Mouse (Mus musculus): ENCODE measurements at regions not wholly inside any gene's neighbourhood (a gene's known extent, or its start where the extent isn't known, plus 50 kb on each side); places are given as distances from the start of the nearest gene placed in this dataset.

DNA sequence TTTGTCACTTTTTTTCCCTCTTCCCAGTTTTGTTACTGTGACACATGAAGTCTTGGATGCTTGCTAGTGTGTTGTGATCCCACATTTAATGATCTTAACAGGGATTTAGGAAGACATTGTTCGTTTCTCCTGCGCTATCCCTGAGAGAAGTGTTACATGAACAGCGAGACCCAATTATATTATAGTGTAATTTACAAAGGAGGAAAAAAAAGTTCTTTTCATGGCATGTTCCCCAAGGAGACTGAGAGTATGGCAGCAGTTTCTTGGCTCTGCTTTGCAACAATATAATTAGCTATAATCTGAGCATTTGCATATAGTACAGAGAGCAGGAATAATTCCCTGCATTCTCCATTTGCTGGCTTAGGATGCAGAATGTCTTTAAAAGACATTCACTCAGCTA, 168.6 kb downstream of the Insc start:
- TF ChIP-seq POLR2A (IDR thresholded peaks at IDR 0.05; ENCODE audit: control insufficient read depth, extremely low read depth, insufficient read depth, low read length, poor library complexity) (no peak), CTCF (IDR thresholded peaks at IDR 0.05; ENCODE audit: borderline replicate concordance, control insufficient read depth, extremely low read depth, insufficient read depth, low read length, poor library complexity) (no peak)
- H3K27me3 ChIP-seq (ENCODE audit: control insufficient read depth, insufficient read depth, low read length), result no peaks in the 10 kb centered on the region
- no peak for DNase-seq
- no peaks in the 10 kb centered on the region for H3K36me3 ChIP-seq (ENCODE audit: control insufficient read depth, insufficient read depth, low read length)
- no peaks in the 10 kb centered on the region for H3K4me1 ChIP-seq (replicated peaks; ENCODE audit: control insufficient read depth, insufficient read depth, low read length)
- H3K4me3 ChIP-seq (ENCODE audit: control insufficient read depth, insufficient read depth, low read length), result no peak overlapping the region
- 95% methylated on average over 3 of the region's 3 CpGs for WGBS
- H3K27ac ChIP-seq (ENCODE audit: control insufficient read depth, insufficient read depth, low read length), result no peak overlapping the region

DNA sequence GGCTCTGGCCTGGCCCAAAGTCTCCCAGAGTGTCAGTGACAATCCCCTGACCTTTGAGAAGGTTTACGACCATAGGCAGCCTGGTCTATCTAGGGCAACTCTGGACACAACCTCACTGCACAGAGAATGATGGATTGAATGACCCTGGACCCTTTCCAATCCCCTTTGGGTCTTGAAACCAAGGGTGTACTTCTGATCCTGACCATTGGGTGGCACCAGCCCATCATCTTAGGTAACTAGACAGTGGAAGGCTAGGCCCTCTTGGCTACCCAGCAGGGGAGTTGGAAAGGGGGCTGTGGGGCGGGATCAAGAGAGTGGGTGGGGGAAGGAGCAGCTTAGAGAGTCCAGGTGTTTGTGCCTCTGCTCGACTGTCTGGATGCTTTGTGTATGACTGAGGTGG, 178.7 kb downstream of the Insc start:
- no peaks in the 10 kb centered on the region for H3K4me1 ChIP-seq (replicated peaks; ENCODE audit: control insufficient read depth, insufficient read depth, low read length)
- no peak overlapping the region for H3K4me3 ChIP-seq (ENCODE audit: control insufficient read depth, insufficient read depth, low read length)
- no peaks in the 10 kb centered on the region for H3K27me3 ChIP-seq (ENCODE audit: control insufficient read depth, insufficient read depth, low read length)
- H3K36me3 ChIP-seq (ENCODE audit: control insufficient read depth, insufficient read depth, low read length), result no peaks in the 10 kb centered on the region
- peak; percentile 73 for DNase-seq
- 30% methylated on average over 3 of the region's 3 CpGs for WGBS
- TF ChIP-seq CTCF (IDR thresholded peaks at IDR 0.05; ENCODE audit: borderline replicate concordance, control insufficient read depth, extremely low read depth, insufficient read depth, low read length, poor library complexity), result no peak
- no peak for TF ChIP-seq POLR2A (IDR thresholded peaks at IDR 0.05; ENCODE audit: control insufficient read depth, extremely low read depth, insufficient read depth, low read length, poor library complexity)
- no peak overlapping the region for H3K27ac ChIP-seq (ENCODE audit: control insufficient read depth, insufficient read depth, low read length)

DNA sequence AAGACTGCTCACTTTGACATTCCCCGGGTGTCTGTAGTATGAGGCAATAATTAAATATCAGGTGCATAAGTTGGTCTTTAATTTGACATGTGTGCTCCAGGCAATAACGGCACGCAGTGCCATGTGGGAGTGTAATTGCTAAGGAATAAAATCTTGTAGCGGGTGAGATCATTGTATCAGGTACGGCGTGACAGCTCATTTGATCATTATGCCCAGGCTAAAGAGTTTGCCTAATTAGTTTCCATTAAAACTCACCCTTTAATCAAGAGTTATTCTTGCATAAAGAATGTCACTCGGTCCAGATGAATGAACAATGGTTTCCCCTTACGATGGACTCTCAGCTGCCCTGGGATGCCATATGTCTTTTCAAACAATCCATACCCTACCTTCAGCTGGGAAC, 190.4 kb downstream of the Insc start:
- WGBS, result 97% methylated on average over 8 of the region's 8 CpGs
- no peak for TF ChIP-seq CTCF (IDR thresholded peaks at IDR 0.05; ENCODE audit: borderline replicate concordance, control insufficient read depth, extremely low read depth, insufficient read depth, low read length, poor library complexity)
- no peak for TF ChIP-seq POLR2A (IDR thresholded peaks at IDR 0.05; ENCODE audit: control insufficient read depth, extremely low read depth, insufficient read depth, low read length, poor library complexity)
- Histone ChIP-seq H3K36me3 (ENCODE audit: control insufficient read depth, insufficient read depth, low read length) (no peaks in the 10 kb centered on the region), H3K4me3 (ENCODE audit: control insufficient read depth, insufficient read depth, low read length) (no peak overlapping the region), H3K4me1 (replicated peaks; ENCODE audit: control insufficient read depth, insufficient read depth, low read length) (no peaks in the 10 kb centered on the region), H3K27me3 (ENCODE audit: control insufficient read depth, insufficient read depth, low read length) (no peaks in the 10 kb centered on the region), H3K27ac (ENCODE audit: control insufficient read depth, insufficient read depth, low read length) (no peak overlapping the region)
- no peak for DNase-seq

- no peaks in the 10 kb centered on the region for H3K4me1 ChIP-seq (replicated peaks; ENCODE audit: control insufficient read depth, insufficient read depth, low read length)
- no peak for DNase-seq
- no peaks in the 10 kb centered on the region for H3K27me3 ChIP-seq (ENCODE audit: control insufficient read depth, insufficient read depth, low read length)
- no peak overlapping the region for H3K4me3 ChIP-seq (ENCODE audit: control insufficient read depth, insufficient read depth, low read length)
- H3K27ac ChIP-seq (ENCODE audit: control insufficient read depth, insufficient read depth, low read length), result no peak overlapping the region
- TF ChIP-seq POLR2A (IDR thresholded peaks at IDR 0.05; ENCODE audit: control insufficient read depth, extremely low read depth, insufficient read depth, low read length, poor library complexity) (no peak), CTCF (IDR thresholded peaks at IDR 0.05; ENCODE audit: borderline replicate concordance, control insufficient read depth, extremely low read depth, insufficient read depth, low read length, poor library complexity) (no peak)
- no peaks in the 10 kb centered on the region for H3K36me3 ChIP-seq (ENCODE audit: control insufficient read depth, insufficient read depth, low read length)
Measured at GRCm38 (mm10) chr7:114950759-114951158, 207.3 kb downstream of the Insc start.

GRCm38 (mm10) chr7:114963206-114963605, 219.7 kb downstream of the Insc start:
- TF ChIP-seq CTCF (IDR thresholded peaks at IDR 0.05; ENCODE audit: borderline replicate concordance, control insufficient read depth, extremely low read depth, insufficient read depth, low read length, poor library complexity) (no peak), POLR2A (IDR thresholded peaks at IDR 0.05; ENCODE audit: control insufficient read depth, extremely low read depth, insufficient read depth, low read length, poor library complexity) (no peak)
- no peak overlapping the region for H3K27ac ChIP-seq (ENCODE audit: control insufficient read depth, insufficient read depth, low read length)
- H3K27me3 ChIP-seq (ENCODE audit: control insufficient read depth, insufficient read depth, low read length), result no peaks in the 10 kb centered on the region
- DNase-seq, result no peak
- no peaks in the 10 kb centered on the region for H3K36me3 ChIP-seq (ENCODE audit: control insufficient read depth, insufficient read depth, low read length)
- no peak overlapping the region for H3K4me3 ChIP-seq (ENCODE audit: control insufficient read depth, insufficient read depth, low read length)
- no peaks in the 10 kb centered on the region for H3K4me1 ChIP-seq (replicated peaks; ENCODE audit: control insufficient read depth, insufficient read depth, low read length)
- WGBS, result 76% methylated on average over 5 of the region's 5 CpGs

DNA sequence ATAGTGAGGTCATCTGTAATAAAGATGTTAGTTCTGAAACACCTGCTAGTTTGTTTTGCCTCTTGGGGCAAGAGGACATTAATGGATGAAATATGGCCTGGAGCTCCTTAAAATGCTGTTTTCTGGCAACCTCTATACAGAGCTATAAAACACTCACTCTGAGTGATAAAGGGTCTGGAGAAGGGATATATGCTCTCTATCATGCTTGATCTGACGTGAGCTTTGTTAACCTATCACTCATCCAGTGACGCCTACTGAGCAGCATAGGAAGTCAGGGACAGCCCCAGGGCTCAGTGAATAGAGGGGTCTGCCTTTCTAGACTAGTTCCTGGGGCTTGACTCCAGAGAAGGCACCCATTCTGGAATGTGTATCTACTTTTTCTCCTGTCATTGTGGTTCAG, 222.4 kb downstream of the Insc start:
- Histone ChIP-seq H3K27ac (ENCODE audit: control insufficient read depth, insufficient read depth, low read length) (no peak overlapping the region), H3K4me1 (replicated peaks; ENCODE audit: control insufficient read depth, insufficient read depth, low read length) (no peaks in the 10 kb centered on the region), H3K27me3 (ENCODE audit: control insufficient read depth, insufficient read depth, low read length) (no peaks in the 10 kb centered on the region), H3K36me3 (ENCODE audit: control insufficient read depth, insufficient read depth, low read length) (no peaks in the 10 kb centered on the region), H3K4me3 (ENCODE audit: control insufficient read depth, insufficient read depth, low read length) (no peak overlapping the region)
- 97% methylated on average over 2 of the region's 2 CpGs for WGBS
- TF ChIP-seq POLR2A (IDR thresholded peaks at IDR 0.05; ENCODE audit: control insufficient read depth, extremely low read depth, insufficient read depth, low read length, poor library complexity), result no peak
- TF ChIP-seq CTCF (IDR thresholded peaks at IDR 0.05; ENCODE audit: borderline replicate concordance, control insufficient read depth, extremely low read depth, insufficient read depth, low read length, poor library complexity), result no peak
- DNase-seq, result no peak

DNA sequence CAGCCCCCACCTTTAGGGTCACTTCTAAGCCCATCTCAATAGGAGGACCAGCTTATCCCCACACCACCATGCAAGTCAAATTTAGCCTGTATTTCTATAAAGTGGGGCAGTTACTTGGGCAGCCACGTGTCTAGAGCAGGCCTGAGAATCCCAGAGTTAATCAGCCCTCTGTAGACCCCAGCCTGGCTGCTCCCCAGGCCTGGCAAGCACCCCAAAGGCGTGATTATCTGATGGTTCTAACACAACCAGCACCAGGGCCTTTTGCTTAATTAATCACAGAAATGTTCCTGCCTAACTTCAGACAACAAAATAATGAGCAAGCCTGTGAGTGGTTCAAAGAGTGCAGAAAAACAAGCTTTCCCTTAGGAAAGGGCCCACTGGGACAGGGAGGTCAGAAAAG, 243.0 kb downstream of the Insc start:
- Histone ChIP-seq H3K4me3 (ENCODE audit: control insufficient read depth, insufficient read depth, low read length) (no peak overlapping the region), H3K27me3 (ENCODE audit: control insufficient read depth, insufficient read depth, low read length) (no peaks in the 10 kb centered on the region), H3K36me3 (ENCODE audit: control insufficient read depth, insufficient read depth, low read length) (no peaks in the 10 kb centered on the region), H3K4me1 (replicated peaks; ENCODE audit: control insufficient read depth, insufficient read depth, low read length) (no peaks in the 10 kb centered on the region; the same call in 1 of the 2 replicates), H3K27ac (ENCODE audit: control insufficient read depth, insufficient read depth, low read length) (no peak overlapping the region)
- no peak for DNase-seq
- no peak for TF ChIP-seq POLR2A (IDR thresholded peaks at IDR 0.05; ENCODE audit: control insufficient read depth, extremely low read depth, insufficient read depth, low read length, poor library complexity)
- no peak for TF ChIP-seq CTCF (IDR thresholded peaks at IDR 0.05; ENCODE audit: borderline replicate concordance, control insufficient read depth, extremely low read depth, insufficient read depth, low read length, poor library complexity)
- WGBS, result 82% methylated on average over 2 of the region's 2 CpGs
